Mouse (Mus musculus) lung, postnatal 0 days (tissue): Measurements from ENCODE around the gene 6820408C15Rik.

Experiments
- CTCF ChIP-seq: IDR thresholded peaks from 2 replicates; pipeline ENCODE4 v1.5.1; 2016; ENCODE audit warnings: antibody characterized with exemption, mild to moderate bottlenecking
- EP300 ChIP-seq: IDR thresholded peaks from 2 replicates; pipeline ENCODE4 v1.6.1; 2016; ENCODE audit warnings: antibody characterized with exemption, mild to moderate bottlenecking, control low read depth

GRCm38 (mm10) chr2:152436983-152437860 lies 21.8 kb downstream of the 6820408C15Rik start:
- TF ChIP-seq CTCF (peak; percentile 97), EP300 (no peak)
